Mouse (Mus musculus) heart, embryonic 14.5 days (tissue): ENCODE measurements around the gene Kmt2d. TPM values are rescaled to one million over a fixed set of nuclear protein-coding genes. Genes with fewer than 3 reads are reported as not detected.
"Not testable (repeated sequence)": the region's sequence is repeated elsewhere in the genome, so short reads cannot be mapped to it uniquely, and the experiment has no call there.

Experiments
- ATAC-seq: fragments of 200-750 bp; cut with Nextera tagmentation; 2 replicates; pipeline ENCODE4 v1.8.0; 2017; ENCODE audit warnings: low read depth, moderate TSS enrichment; ENCODE audit not compliant: insufficient number of reproducible peaks, insufficient read depth, low FRiP score
- H3K27ac ChIP-seq, 2 experiments: fragments of 200-500 bp in 1 of 2; fragments of 300-500 bp in 1 of 2; sonication (generic) in 1 of 2; replicated peaks in 1 of 2; 2 replicates each; pipeline ENCODE4 v1.5.1; 2012 to 2014; ENCODE audit warnings: low read depth in 2 of 2, low read length in 2 of 2, control low read depth in 1 of 2, mild to moderate bottlenecking in 1 of 2, mixed read lengths in 1 of 2; ENCODE audit not compliant: control insufficient read depth in 1 of 2, insufficient read depth in 1 of 2
- H3K27me3 ChIP-seq: fragments of 300-500 bp; sonication (generic); 2 replicates; pipeline ENCODE4 v1.6.1; 2014; ENCODE audit warnings: mild to moderate bottlenecking, low read length, control low read depth; ENCODE audit not compliant: control insufficient read depth, insufficient read depth
- H3K36me3 ChIP-seq: fragments of 300-500 bp; sonication (generic); 2 replicates; pipeline ENCODE4 v1.6.1; 2014; ENCODE audit warnings: mild to moderate bottlenecking, control low read depth, low read length, mixed read lengths; ENCODE audit not compliant: control insufficient read depth, insufficient read depth
- H3K4me1 ChIP-seq, 2 experiments: fragments of 200-500 bp in 1 of 2; fragments of 300-500 bp in 1 of 2; sonication (generic) in 1 of 2; 2 replicates each; pipeline ENCODE4 v1.6.1; 2012 to 2014; ENCODE audit warnings: low read length in 2 of 2, control low read depth in 1 of 2, mixed read lengths in 1 of 2; ENCODE audit not compliant: control insufficient read depth in 2 of 2, insufficient read depth in 2 of 2
- H3K4me2 ChIP-seq: fragments of 300-500 bp; sonication (generic); 2 replicates; pipeline ENCODE4 v1.6.1; 2014; ENCODE audit warnings: mild to moderate bottlenecking, low read length
- H3K4me3 ChIP-seq, 2 experiments: fragments of 200-500 bp in 1 of 2; fragments of 300-500 bp in 1 of 2; sonication (generic) in 1 of 2; 2 replicates each; pipeline ENCODE4 v1.5.1; 2012 to 2014; ENCODE audit warnings: low read length in 2 of 2, mild to moderate bottlenecking in 2 of 2, control low read depth in 1 of 2, low read depth in 1 of 2, moderate library complexity in 1 of 2; ENCODE audit not compliant: control insufficient read depth in 1 of 2, insufficient read depth in 1 of 2
- H3K9ac ChIP-seq: fragments of 300-500 bp; sonication (generic); 2 replicates; pipeline ENCODE4 v1.6.1; 2014; ENCODE audit warnings: mild to moderate bottlenecking, low read length
- H3K9me3 ChIP-seq: fragments of 300-500 bp; sonication (generic); 2 replicates; pipeline ENCODE4 v1.6.1; 2016; ENCODE audit warnings: low read length, control low read depth; ENCODE audit not compliant: control insufficient read depth
- whole genome bisulfite sequencing: fragments of 180-500 bp; shearing (Covaris S2); extraction: QIAGEN DNeasy Blood & Tissue Kit; methylation state at CpG from one replicate; pipeline ENCODE4 v1.1.7; 2014; 5-methylcytosine and 5-hydroxymethylcytosine counted together
- polyA plus RNA-seq: library from polyadenylated mRNA; unstranded; fragments of >200 nt; fragmentation: Nextera tagmentation; extraction: Ambion mirVana; gene quantifications from 2 replicates; pipeline ENCODE4 v1.2.1, GENCODE M21; 2014

The Kmt2d gene
- polyA plus RNA-seq, 1 experiment from 2014 or later, result 13.0 TPM

DNA sequence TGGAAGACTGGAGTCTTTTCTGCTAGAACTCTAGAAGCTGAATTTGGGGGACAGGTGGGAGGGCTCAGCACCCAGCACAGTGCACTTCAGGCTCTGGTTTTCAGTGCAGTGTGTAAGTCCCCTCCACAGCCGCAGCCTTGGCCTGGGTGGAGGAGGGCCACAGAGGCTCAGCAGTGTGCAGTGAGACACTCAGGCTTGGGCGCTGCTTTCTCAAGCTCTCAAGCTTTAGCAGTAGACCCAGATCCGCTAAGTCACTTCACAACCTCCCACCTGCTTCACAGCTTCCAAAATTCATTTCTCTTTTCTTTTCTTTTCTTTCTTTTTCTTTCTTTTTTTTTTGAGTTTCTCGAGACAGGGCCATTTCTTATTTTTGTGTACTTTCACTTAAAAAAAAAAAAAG is 50.1 kb downstream of the Kmt2d start:
- no peak for ATAC-seq
- H3K36me3 ChIP-seq, result peaks cover 72% of the 10 kb centered on the region
- H3K4me2 ChIP-seq, result no peak overlapping the region
- peaks cover 5 to 11% of the 10 kb centered on the region in 2 experiments; a peak in 3 of 4 replicates for H3K4me1 ChIP-seq
- H3K27me3 ChIP-seq, result no peaks in the 10 kb centered on the region
- peak overlapping the region; percentile 51; the same call in 1 of the 2 replicates for H3K9ac ChIP-seq
- peak overlapping the region; percentile 7 to 48; a peak in 1 of 4 replicates for H3K27ac ChIP-seq
- H3K4me3 ChIP-seq, result no peak overlapping the region
- 66% methylated on average over 4 of the region's 4 CpGs for WGBS
- no peaks in the 10 kb centered on the region for H3K9me3 ChIP-seq

DNA sequence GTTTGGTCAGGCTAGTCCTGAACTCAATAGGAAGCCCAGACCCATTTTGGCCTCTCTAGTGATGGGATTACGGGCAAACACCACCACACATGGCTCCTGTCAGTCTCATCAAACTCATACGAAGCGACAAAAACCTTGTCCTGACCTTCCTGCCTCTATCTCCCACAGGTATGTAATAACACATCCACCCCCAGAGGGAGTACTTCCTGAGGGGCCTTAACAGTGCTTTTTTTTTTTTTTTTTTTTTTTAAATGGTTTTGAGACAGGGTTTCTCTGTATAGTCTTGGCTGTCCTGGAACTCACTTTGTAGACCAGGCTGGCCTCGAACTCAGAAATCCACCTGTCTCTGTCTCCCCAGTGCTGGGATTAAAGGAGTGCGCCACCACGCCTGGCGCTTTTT is 52.8 kb downstream of the Kmt2d start:
- Histone ChIP-seq H3K36me3 (peaks cover 74% of the 10 kb centered on the region), H3K4me1 (peaks cover 5 to 11% of the 10 kb centered on the region in 2 experiments; a peak in 3 of 4 replicates), H3K9me3 (no peaks in the 10 kb centered on the region), H3K4me2 (no peak overlapping the region), H3K27ac (no peak overlapping the region), H3K27me3 (no peaks in the 10 kb centered on the region), H3K9ac (no peak overlapping the region), H3K4me3 (no peak overlapping the region)
- ATAC-seq, result no peak
- 91% methylated on average over 7 of the region's 7 CpGs for WGBS

DNA sequence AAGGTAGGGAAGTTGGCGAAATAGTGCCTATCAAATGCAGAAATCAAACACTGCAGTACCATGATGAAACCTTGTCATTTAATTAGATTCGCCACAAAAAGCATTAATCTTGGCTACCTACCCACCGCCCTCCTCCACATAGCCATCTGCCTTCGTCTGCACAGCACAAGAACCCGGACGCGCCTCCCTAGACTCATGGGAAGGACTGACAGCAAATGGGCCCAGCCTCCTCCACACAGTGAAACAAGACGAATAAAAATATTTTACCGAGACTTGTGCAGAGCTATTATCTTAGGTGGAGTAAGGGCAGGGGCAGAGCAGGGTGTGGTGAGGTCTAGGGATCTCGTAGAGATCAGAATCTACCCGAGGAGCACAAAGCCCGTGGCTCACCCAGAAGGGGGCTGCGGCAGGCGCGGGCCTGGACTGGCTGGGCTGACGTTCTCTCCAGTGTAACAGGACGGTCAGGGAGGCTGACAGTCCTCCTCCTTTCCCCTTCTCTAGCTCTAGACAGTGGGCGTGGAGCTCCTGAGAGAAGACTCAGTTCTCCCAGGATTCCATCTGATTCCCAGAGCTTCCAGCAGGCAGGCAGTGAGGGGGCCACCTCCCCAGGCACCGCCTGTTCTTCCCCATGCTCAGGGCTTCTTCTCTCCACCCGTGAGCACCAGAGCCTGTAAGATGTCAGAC is 58.1 kb downstream of the Kmt2d start:
- no peak for ATAC-seq
- H3K4me2 ChIP-seq, result no peak overlapping the region

DNA sequence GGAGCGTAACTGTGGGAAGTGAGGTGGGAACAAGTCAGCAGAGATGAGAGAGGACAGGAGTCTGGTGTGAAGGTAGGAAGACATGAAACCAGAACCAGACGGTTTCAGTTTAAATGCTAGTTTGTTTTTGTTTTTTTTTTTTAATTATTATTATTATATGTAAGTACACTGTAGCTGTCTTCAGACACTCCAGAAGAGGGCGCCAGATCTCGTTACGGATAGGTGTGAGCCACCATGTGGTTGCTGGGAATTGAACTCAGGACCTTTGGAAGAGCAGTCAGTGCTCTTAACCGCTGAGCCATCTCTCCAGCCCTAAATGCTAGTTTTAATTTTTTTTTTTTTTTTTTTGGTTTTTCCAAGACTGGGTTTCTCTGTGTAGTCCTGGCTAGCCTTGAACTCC is 60.8 kb downstream of the Kmt2d start:
- not testable (repeated sequence) for H3K4me3 ChIP-seq, H3K27ac ChIP-seq, ATAC-seq, H3K4me2 ChIP-seq, H3K9me3 ChIP-seq, H3K9ac ChIP-seq
- Histone ChIP-seq H3K4me1 (peaks cover 26 to 42% of the 10 kb centered on the region in 2 experiments), H3K36me3 (peaks cover 47% of the 10 kb centered on the region), H3K27me3 (peaks cover 43% of the 10 kb centered on the region)
- 77% methylated on average over 6 of the region's 6 CpGs for WGBS

More for the DNA sequence above, 58.1 kb downstream of the Kmt2d start:
- H3K27me3 ChIP-seq, result peaks cover 16% of the 10 kb centered on the region
- H3K9ac ChIP-seq, result no peak overlapping the region
- peaks cover 64% of the 10 kb centered on the region for H3K36me3 ChIP-seq
- no peak overlapping the region for H3K27ac ChIP-seq
- WGBS, result 88% methylated on average over 20 of the region's 20 CpGs
- no peak overlapping the region for H3K4me3 ChIP-seq
- H3K9me3 ChIP-seq, result no peaks in the 10 kb centered on the region
- peaks cover 18 to 20% of the 10 kb centered on the region in 2 experiments for H3K4me1 ChIP-seq

DNA sequence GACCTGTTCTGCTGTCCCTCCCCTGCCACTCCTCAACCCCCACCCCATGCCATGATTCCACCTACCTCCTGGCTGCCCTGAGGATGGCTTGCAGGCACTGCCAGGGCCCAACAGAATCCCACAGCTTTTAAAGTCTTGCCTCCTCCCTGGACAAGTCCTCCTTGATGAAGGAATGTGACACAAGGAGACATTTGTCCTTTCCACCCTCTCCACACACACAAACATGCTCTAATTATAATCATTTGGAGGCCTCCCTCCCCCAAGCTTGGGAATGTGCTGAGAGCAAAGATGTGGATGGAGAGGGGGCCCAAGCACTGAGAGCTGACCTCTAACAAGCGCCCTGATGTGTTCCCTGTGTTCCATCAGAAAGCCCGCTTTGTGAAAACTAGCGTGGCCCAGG is 61.6 kb downstream of the Kmt2d start, which contains the start of gene Ddn:
Ddn (minus strand) TSS at position 101 of the 400 bp plus-strand sequence.
- Histone ChIP-seq H3K27me3 (peaks cover 51% of the 10 kb centered on the region), H3K9ac (peak within 1 kb of the TSS; percentile 67)

DNA sequence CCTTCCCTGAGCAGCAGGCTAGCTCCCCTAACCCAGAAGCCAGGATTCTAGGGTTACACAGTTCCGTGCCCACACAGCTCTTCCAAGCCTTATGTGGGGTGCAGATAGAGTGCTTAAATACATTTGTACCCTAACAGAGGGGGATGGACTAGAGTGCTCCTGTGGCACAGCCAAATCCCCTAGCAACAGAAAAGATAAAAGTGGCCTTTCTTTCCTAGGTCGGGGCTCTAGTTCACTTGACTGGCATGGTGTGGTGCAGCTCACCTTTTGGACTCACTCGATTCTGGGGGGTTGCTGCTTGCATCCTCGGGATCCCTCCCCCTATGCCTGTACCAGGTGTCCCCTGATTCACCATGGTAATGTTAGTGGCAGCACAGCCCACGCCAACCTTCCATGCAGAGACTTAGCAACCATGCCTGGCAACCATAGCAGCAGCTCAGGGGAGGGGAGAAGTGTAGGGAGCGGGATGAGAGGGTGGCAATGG is 62.3 kb downstream of the Kmt2d start:
- Histone ChIP-seq H3K4me3 (peak overlapping the region in 1 of 2 experiments; percentile 50; a peak in 2 of 4 replicates), H3K9ac (peak overlapping the region; percentile 67)
- ATAC-seq, result no peak

More for the DNA sequence above, 61.6 kb downstream of the Kmt2d start, which contains the start of gene Ddn:
- no peak for ATAC-seq
- WGBS, result 28% methylated on average over 3 of the region's 3 CpGs
- H3K9me3 ChIP-seq, result no peaks in the 10 kb centered on the region
- H3K36me3 ChIP-seq, result peaks cover 39% of the 10 kb centered on the region
- H3K27ac ChIP-seq, result no peak within 1 kb of the TSS
- H3K4me1 ChIP-seq, result peaks cover 30 to 44% of the 10 kb centered on the region in 2 experiments
- H3K4me2 ChIP-seq, result peak within 1 kb of the TSS; percentile 88
- peak within 1 kb of the TSS in 1 of 2 experiments; percentile 50; a peak in 2 of 4 replicates for H3K4me3 ChIP-seq

DNA sequence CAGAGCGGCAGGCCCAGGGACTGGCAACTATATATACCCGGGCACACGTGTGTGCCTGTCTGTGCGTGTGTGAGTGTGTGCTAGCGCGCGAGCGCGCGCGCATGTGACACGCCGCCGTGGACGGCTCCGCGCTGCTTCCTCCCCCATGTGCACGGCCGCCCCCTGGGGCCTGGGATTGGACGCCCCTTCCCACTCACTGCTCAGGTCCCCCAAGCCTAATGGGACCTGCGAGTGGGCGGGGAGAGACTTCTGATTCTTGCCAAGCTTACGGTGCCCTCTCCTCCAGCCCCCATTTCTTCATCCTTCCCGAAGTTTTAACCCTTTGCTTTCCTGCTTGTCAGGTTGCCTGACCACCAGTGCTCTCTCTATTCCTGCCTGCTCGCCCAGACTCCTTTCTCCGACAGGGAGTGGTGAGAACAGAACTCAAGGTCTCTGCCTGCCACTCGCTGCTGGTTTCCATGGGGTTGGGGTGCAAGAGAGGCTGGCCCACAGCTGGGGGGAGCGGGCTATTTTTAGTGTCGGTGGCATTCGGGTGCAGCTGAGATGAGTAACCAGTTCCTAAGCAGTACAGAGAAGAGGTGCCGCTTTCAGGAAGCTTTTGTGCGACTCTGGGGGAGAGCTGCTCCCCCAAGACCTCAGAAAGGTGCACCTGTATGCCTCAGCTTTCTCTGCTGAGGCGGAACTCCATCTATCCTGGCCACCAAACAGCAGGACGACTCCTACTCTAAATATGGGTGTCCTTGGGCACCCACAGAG is 62.9 kb downstream of the Kmt2d start:
- peak overlapping the region; percentile 46 to 50 for H3K4me3 ChIP-seq
- ATAC-seq, result no peak
- H3K9me3 ChIP-seq, result no peaks in the 10 kb centered on the region
- H3K4me2 ChIP-seq, result peak overlapping the region; percentile 88
- WGBS, result under 1% methylated on average over 34 of the region's 34 CpGs
- peak overlapping the region; percentile 67 for H3K9ac ChIP-seq
- peaks cover 63% of the 10 kb centered on the region for H3K27me3 ChIP-seq
- H3K27ac ChIP-seq, result no peak overlapping the region
- H3K4me1 ChIP-seq, result peaks cover 34 to 57% of the 10 kb centered on the region in 2 experiments
- peaks cover 26% of the 10 kb centered on the region for H3K36me3 ChIP-seq

More for the DNA sequence above, 62.3 kb downstream of the Kmt2d start:
- 15% methylated on average over 6 of the region's 6 CpGs for WGBS
- Histone ChIP-seq H3K9me3 (no peaks in the 10 kb centered on the region), H3K4me1 (peaks cover 32 to 51% of the 10 kb centered on the region in 2 experiments), H3K27me3 (peaks cover 57% of the 10 kb centered on the region), H3K36me3 (peaks cover 32% of the 10 kb centered on the region), H3K4me2 (peak overlapping the region; percentile 88), H3K27ac (no peak overlapping the region)
